Mouse (Mus musculus): ENCODE measurements around the gene Zfp946. TPM values are rescaled to one million over a fixed set of nuclear protein-coding genes. Genes with fewer than 3 reads are reported as not detected.
A peak's percentile ranks its signal among the peaks of the same experiment; 100 is the strongest.

Zfp946 gene
- polyA plus RNA-seq (2016; fragmentation: Nextera tagmentation; extraction: Ambion mirVana), result 3.5 and 3.6 TPM in 2 replicates

GRCm38 (mm10) chr17:22423952-22424617 lies at the start of gene Zfp946:
Zfp946 (plus strand) TSS chr17:22424222.
- no peaks in the 10 kb centered on the region for H3K9me3 ChIP-seq (replicated peaks)
- peak within 1 kb of the TSS; percentile 63 for H3K27ac ChIP-seq
- peak within 1 kb of the TSS; percentile 67 for H3K9ac ChIP-seq
- peak within 1 kb of the TSS; percentile 69 for H3K4me3 ChIP-seq
- WGBS (ENCODE audit: insufficient replicate concordance), result under 1% methylated on average over 28 of the region's 29 CpGs
- ATAC-seq, result peak; percentile 92
- peaks cover 10% of the 10 kb centered on the region; the same call in 1 of the 2 replicates for H3K4me1 ChIP-seq
- peak within 1 kb of the TSS; percentile 78 for H3K4me2 ChIP-seq
- no peaks in the 10 kb centered on the region for H3K27me3 ChIP-seq (replicated peaks)
- H3K36me3 ChIP-seq, result no peaks in the 10 kb centered on the region

DNA sequence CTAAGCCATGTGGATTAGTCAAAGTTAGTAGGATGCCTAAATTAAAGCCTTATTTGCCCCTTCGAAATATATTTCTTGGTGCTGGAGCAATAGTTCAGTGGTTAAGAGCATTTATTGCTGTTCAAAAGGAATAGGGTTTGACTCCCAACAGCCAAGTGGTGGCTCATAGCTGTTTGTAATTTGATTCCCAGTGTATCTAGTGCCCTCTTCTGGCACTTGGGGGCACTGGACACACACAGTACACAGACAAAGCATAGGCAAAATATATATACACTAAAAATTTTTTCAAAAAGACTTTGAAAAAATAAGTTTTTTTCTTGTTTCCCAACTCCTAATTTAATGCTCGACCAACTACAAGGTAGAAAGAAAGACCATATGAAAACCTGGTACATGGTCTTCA lies 13.3 kb upstream of the Zfp946 start:
- 42% methylated on average over 2 of the region's 2 CpGs for WGBS (ENCODE audit: insufficient replicate concordance)
- Histone ChIP-seq H3K36me3 (no peaks in the 10 kb centered on the region), H3K4me2 (no peak overlapping the region), H3K4me3 (no peak overlapping the region), H3K27me3 (replicated peaks) (no peaks in the 10 kb centered on the region; the same call in 1 of the 2 replicates), H3K4me1 (no peaks in the 10 kb centered on the region), H3K9ac (no peak overlapping the region), H3K27ac (no peak overlapping the region), H3K9me3 (replicated peaks) (no peaks in the 10 kb centered on the region)
- no peak for ATAC-seq

DNA sequence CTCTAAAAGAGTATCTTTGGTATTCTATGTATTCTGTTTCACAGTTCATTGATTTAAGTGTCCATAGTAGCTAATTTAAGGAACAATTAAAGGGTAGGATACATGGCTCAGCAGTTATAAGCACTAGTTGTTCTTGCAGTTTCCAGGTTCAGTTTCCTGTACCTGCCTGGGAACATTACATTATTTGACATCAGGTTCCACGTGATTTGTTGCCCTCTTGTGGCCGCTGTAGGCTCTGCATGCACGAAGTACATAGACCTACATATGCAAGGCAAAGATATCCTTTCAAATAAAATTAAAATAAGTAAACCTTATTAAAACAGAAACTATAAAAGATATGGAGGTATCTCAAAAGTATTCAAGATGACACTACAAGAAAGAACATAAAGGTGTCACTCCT lies 6.5 kb upstream of the Zfp946 start:
- Histone ChIP-seq H3K4me1 (no peaks in the 10 kb centered on the region), H3K4me3 (no peak overlapping the region), H3K27ac (no peak overlapping the region), H3K4me2 (no peak overlapping the region), H3K9me3 (replicated peaks) (no peaks in the 10 kb centered on the region), H3K9ac (no peak overlapping the region), H3K27me3 (replicated peaks) (no peaks in the 10 kb centered on the region; the same call in 1 of the 2 replicates), H3K36me3 (no peaks in the 10 kb centered on the region)
- WGBS (ENCODE audit: insufficient replicate concordance), result under 1% methylated on average over 3 of the region's 3 CpGs
- peak; percentile 37; the same call in 1 of the 2 replicates for ATAC-seq

DNA sequence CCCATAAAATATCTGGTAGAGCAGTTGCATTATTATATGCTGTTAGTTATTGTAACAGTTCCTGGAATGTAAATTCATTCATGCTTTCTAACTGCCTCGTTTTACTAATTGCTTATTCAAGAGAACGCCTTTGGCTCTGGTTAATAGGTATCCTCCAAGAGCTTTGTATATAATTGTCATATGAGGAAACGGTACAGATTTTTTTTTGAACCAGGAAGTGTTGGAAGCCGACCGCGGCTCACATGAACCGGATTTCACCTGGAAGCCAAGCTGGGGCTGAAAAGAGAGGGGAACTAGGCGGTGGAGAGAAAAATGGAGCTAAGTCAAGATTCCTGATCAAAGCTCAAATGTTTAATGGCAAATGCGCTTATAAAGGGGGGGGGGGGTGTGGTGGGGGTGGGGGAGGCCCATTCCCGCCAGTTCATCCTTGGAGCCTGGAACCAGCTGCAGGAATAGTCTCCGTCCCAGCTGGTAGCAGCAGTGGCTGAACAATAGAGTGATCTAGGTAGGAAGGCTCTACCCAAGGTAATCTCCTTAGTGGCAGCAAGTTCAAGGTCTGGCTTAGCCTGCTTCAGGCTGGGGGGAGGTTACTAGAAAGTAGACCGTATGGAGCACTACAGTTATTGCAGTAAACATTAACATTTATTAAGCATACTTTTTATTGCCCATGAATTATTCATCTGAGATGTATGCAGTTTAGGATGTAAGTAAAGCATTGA lies 773 bp downstream of the Zfp946 start:
- Histone ChIP-seq H3K27me3 (replicated peaks) (no peaks in the 10 kb centered on the region), H3K4me2 (peak overlapping the region; percentile 78), H3K36me3 (no peaks in the 10 kb centered on the region), H3K9me3 (replicated peaks) (no peaks in the 10 kb centered on the region), H3K4me1 (peaks cover 10% of the 10 kb centered on the region; the same call in 1 of the 2 replicates), H3K4me3 (peak overlapping the region; percentile 69), H3K27ac (no peak overlapping the region), H3K9ac (peak overlapping the region; percentile 67)
- WGBS (ENCODE audit: insufficient replicate concordance), result 9% methylated on average over 11 of the region's 12 CpGs
- no peak for ATAC-seq

DNA sequence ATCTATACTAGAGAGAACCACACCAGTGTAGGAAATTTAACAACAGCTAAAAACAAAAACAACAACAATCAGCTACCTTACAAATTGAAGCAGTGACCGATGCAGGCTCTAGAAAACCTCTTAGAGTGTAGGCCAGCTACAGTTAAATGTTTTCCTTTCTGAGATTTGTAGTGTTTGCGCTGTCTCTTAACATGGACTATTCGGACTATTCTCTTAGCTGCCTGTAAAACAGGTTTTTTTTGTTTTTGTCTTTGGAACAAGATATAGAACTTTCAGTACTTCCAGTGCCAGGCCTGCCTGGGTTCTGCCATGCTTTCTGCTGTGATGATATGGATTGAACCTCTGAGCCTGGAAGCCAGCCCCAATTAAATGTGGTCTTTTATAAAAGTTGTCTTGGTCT lies 23.7 kb downstream of the Zfp946 start:
- 83% methylated on average over 3 of the region's 3 CpGs for WGBS (ENCODE audit: insufficient replicate concordance)
- Histone ChIP-seq H3K27me3 (replicated peaks) (no peaks in the 10 kb centered on the region), H3K9ac (no peak overlapping the region), H3K4me2 (no peak overlapping the region), H3K4me3 (no peak overlapping the region), H3K4me1 (no peaks in the 10 kb centered on the region), H3K36me3 (no peaks in the 10 kb centered on the region; the same call in 1 of the 2 replicates), H3K27ac (no peak overlapping the region), H3K9me3 (replicated peaks) (no peaks in the 10 kb centered on the region)
- no peak for ATAC-seq

- no peak overlapping the region for H3K9ac ChIP-seq
- H3K36me3 ChIP-seq, result no peaks in the 10 kb centered on the region
- no peak for ATAC-seq
- WGBS (ENCODE audit: insufficient replicate concordance), result 59% methylated on average over 4 of the region's 4 CpGs
- H3K4me2 ChIP-seq, result no peak overlapping the region
- no peaks in the 10 kb centered on the region for H3K27me3 ChIP-seq (replicated peaks)
- no peaks in the 10 kb centered on the region for H3K4me1 ChIP-seq
- no peaks in the 10 kb centered on the region; the same call in 1 of the 2 replicates for H3K9me3 ChIP-seq (replicated peaks)
- H3K4me3 ChIP-seq, result no peak overlapping the region
- no peak overlapping the region for H3K27ac ChIP-seq
Measured at GRCm38 (mm10) chr17:22497120-22497519, 73.1 kb downstream of the Zfp946 start.

Other genes starting within 250 kb of the Zfp946 start
- gene Zfp994, start 198.6 kb upstream of the Zfp946 start, polyA plus RNA-seq (2016; fragmentation: Nextera tagmentation; extraction: Ambion mirVana), result 1.5 and 1.6 TPM in 2 replicates
- gene CT030661.1, start 109.4 kb upstream of the Zfp946 start, polyA plus RNA-seq (2016; fragmentation: Nextera tagmentation; extraction: Ambion mirVana), result 5.0 and 5.3 TPM in 2 replicates
- 7.6 and 7.7 TPM in 2 replicates for gene Zfp944, start 62.8 kb upstream of the Zfp946 start, polyA plus RNA-seq (2016; fragmentation: Nextera tagmentation; extraction: Ambion mirVana)
- 5.3 and 5.5 TPM in 2 replicates for gene Zfp758, start 62.8 kb upstream of the Zfp946 start, polyA plus RNA-seq (2016; fragmentation: Nextera tagmentation; extraction: Ambion mirVana)
- not detected in 2 replicates for gene Vmn2r111, start 149.3 kb downstream of the Zfp946 start, polyA plus RNA-seq (2016; fragmentation: Nextera tagmentation; extraction: Ambion mirVana)
- not detected in 2 replicates for gene Vmn2r112, start 176.7 kb downstream of the Zfp946 start, polyA plus RNA-seq (2016; fragmentation: Nextera tagmentation; extraction: Ambion mirVana)

Data from liver, embryonic 12.5 days (tissue).